Comparison of ENCODE assay signal across 31 mouse cellular contexts in genomic region chr4:148855527-148855926, GRCm38 (mm10). TPM values are rescaled to one million over a fixed set of nuclear protein-coding genes. Genes with fewer than 3 reads are reported as not detected.
DNase-seq lines count a peak whose midpoint lies in the region; ATAC-seq and TF ChIP-seq lines count a peak whose summit lies in the region.
"Had no signal": no experiment of that assay in that cellular context is flagged by ENCODE, and none has a peak within 500 bp of the region (broad histone marks: within the 10 kb centered on the region; RNA-seq: fewer than 3 reads in every experiment).

No protein-coding gene starts in this region.

- TF ChIP-seq CTCF in forebrain, postnatal 0 days (IDR thresholded peaks at IDR 0.05; ENCODE audit: low read depth), result no peak
- no peak for TF ChIP-seq CTCF in brain, embryonic 14.5 days (IDR thresholded peaks at IDR 0.05; ENCODE audit: borderline replicate concordance, extremely low read depth, insufficient read depth, insufficient read length)

- no peak for TF ChIP-seq POLR2A in brain, embryonic 14.5 days (IDR thresholded peaks at IDR 0.05; ENCODE audit: borderline replicate concordance, extremely low read depth, insufficient read depth, insufficient read length, poor library complexity, severe bottlenecking)

- H3K27ac ChIP-seq in forebrain, postnatal 0 days (ENCODE audit: low read depth, low read length), result peak overlapping the region; percentile 59; the same call in 1 of the 2 replicates
- no peak overlapping the region for H3K27ac ChIP-seq in forebrain, embryonic 11.5 days (ENCODE audit: low read depth, low read length)
- peak overlapping the region; percentile 66 for H3K27ac ChIP-seq in heart, embryonic 15.5 days
- H3K27ac ChIP-seq: embryonic facial prominence, embryonic 12.5 days; hindbrain, embryonic 14.5 days; kidney, embryonic 15.5 days; layer of hippocampus, adult 2 months; liver, embryonic 14.5 days; macrophage; midbrain, embryonic 13.5 days; stomach, postnatal 0 days had no signal

- ATAC-seq in forebrain, postnatal 0 days, result no peak
- no peak for ATAC-seq in forebrain, embryonic 11.5 days (replicated peaks; ENCODE audit: low FRiP score)
- ATAC-seq in heart, embryonic 15.5 days (replicated peaks; ENCODE audit: insufficient number of reproducible peaks, insufficient read depth, low FRiP score, low read depth), result no peak
- ATAC-seq: inflammation-experienced regulatory T-cells, adult 6 months; midbrain, embryonic 13.5 days had no signal

- DNase-seq in forebrain, postnatal 0 days, result no peak
- no peak for DNase-seq in forebrain, embryonic 11.5 days (ENCODE audit: low spot score)
- no peak for DNase-seq in heart, postnatal 4 days
- DNase-seq in right cerebral cortex, postnatal 4 days, result peak; percentile 23
- no peak for DNase-seq in right cerebral cortex, postnatal 14 days
- peak; percentile 15 for DNase-seq in brain, embryonic 14.5 days (ENCODE audit: low read depth)
- DNase-seq in retina, embryonic 14.5 days (ENCODE audit: low spot score), result no peak
- DNase-seq: adrenal gland, postnatal 14 days; cerebellum, adult 11-12 months; cerebellum, adult 9-11 months; embryo, embryonic 11 days; gastrocnemius, postnatal 25 days; heart, adult 11 months; heart, postnatal 36 days; kidney, adult 18-20 months; liver; lung, adult 2 months; lung, postnatal 10 days; thymus, adult 18-20 months; thymus, postnatal 25 days had no signal

- no peak overlapping the region for H3K4me3 ChIP-seq in forebrain, postnatal 0 days (ENCODE audit: low read depth, low read length)
- H3K4me3 ChIP-seq in forebrain, embryonic 11.5 days (ENCODE audit: low read depth, low read length), result no peak overlapping the region
- H3K4me3 ChIP-seq in heart, embryonic 15.5 days, result no peak overlapping the region
- H3K4me3 ChIP-seq: embryonic facial prominence, embryonic 12.5 days; kidney, embryonic 15.5 days; layer of hippocampus, adult 2 months; midbrain, embryonic 13.5 days had no signal

- H3K36me3 ChIP-seq in forebrain, postnatal 0 days (ENCODE audit: insufficient read depth), result no peaks in the 10 kb centered on the region
- H3K36me3 ChIP-seq in forebrain, embryonic 11.5 days (ENCODE audit: control insufficient read depth, insufficient read depth, low read length), result no peaks in the 10 kb centered on the region
- no peaks in the 10 kb centered on the region for H3K36me3 ChIP-seq in heart, embryonic 15.5 days
- H3K36me3 ChIP-seq: embryonic facial prominence, embryonic 12.5 days; G1E; kidney, embryonic 15.5 days; midbrain, embryonic 13.5 days had no signal

- H3K27me3 ChIP-seq in forebrain, postnatal 0 days (ENCODE audit: insufficient read depth, low read length), result no peaks in the 10 kb centered on the region
- H3K27me3 ChIP-seq in forebrain, embryonic 11.5 days (ENCODE audit: control insufficient read depth, insufficient read depth, low read length), result peaks cover 6% of the 10 kb centered on the region
- peaks cover 17% of the 10 kb centered on the region for H3K27me3 ChIP-seq in heart, embryonic 15.5 days

- no peak overlapping the region for H3K4me2 ChIP-seq in forebrain, postnatal 0 days (ENCODE audit: low read depth)
- H3K4me2 ChIP-seq in forebrain, embryonic 11.5 days (ENCODE audit: low read depth, low read length, severe bottlenecking), result no peak overlapping the region
- H3K4me2 ChIP-seq in heart, embryonic 15.5 days, result no peak overlapping the region
- H3K4me2 ChIP-seq: embryonic facial prominence, embryonic 12.5 days; hindbrain, embryonic 14.5 days; kidney, embryonic 15.5 days; midbrain, embryonic 13.5 days had no signal

- H3K4me1 ChIP-seq in forebrain, postnatal 0 days (ENCODE audit: insufficient read depth), result peaks cover 27% of the 10 kb centered on the region
- peaks cover 31% of the 10 kb centered on the region for H3K4me1 ChIP-seq in forebrain, embryonic 11.5 days (replicated peaks; ENCODE audit: control insufficient read depth, insufficient read depth, low read length)
- peaks cover 76% of the 10 kb centered on the region for H3K4me1 ChIP-seq in heart, embryonic 15.5 days (replicated peaks)

- WGBS in forebrain, postnatal 0 days, result 78% methylated on average over 5 of the region's 5 CpGs
- 81% methylated on average over 5 of the region's 5 CpGs for WGBS in forebrain, embryonic 11.5 days
- WGBS in heart, embryonic 15.5 days, result 55% methylated on average over 5 of the region's 5 CpGs

- H3K9me3 ChIP-seq in forebrain, postnatal 0 days (ENCODE audit: low read length), result no peaks in the 10 kb centered on the region
- no peaks in the 10 kb centered on the region for H3K9me3 ChIP-seq in forebrain, embryonic 11.5 days (ENCODE audit: control insufficient read depth, low read length)
- H3K9me3 ChIP-seq in heart, embryonic 15.5 days (replicated peaks), result no peaks in the 10 kb centered on the region
- H3K9me3 ChIP-seq: embryonic facial prominence, embryonic 12.5 days; G1E; kidney, embryonic 15.5 days; midbrain, embryonic 13.5 days had no signal

- H3K9ac ChIP-seq in forebrain, postnatal 0 days, result no peak overlapping the region
- H3K9ac ChIP-seq in forebrain, embryonic 11.5 days (ENCODE audit: low read length), result no peak overlapping the region
- H3K9ac ChIP-seq in heart, embryonic 15.5 days, result 0 out of 2 replicates have a peak overlapping the region, but pooled peaks have one; percentile 3
- H3K9ac ChIP-seq: embryonic facial prominence, embryonic 12.5 days; hindbrain, embryonic 14.5 days; kidney, embryonic 15.5 days; liver, embryonic 14.5 days; midbrain, embryonic 13.5 days had no signal

RNA-seq across cellular contexts. Expression of gene Casz1, which starts 51.3 kb away (rescaled TPM):
- total RNA-seq in forebrain, postnatal 0 days (2014; rRNA removed), result 1.2 and 3.1 TPM in 2 replicates
- polyA plus RNA-seq in forebrain, postnatal 0 days (2015; fragmentation: Nextera tagmentation; extraction: Ambion mirVana), result 0.65 and 1.1 TPM in 2 replicates
- 3.4 and 3.6 TPM in 2 replicates for polyA plus RNA-seq in forebrain, embryonic 11.5 days (2014; fragmentation: Nextera tagmentation; extraction: Ambion mirVana)
- 20.7 and 22.6 TPM in 2 replicates for polyA plus RNA-seq in heart, embryonic 15.5 days (2015; fragmentation: Nextera tagmentation; extraction: Ambion mirVana)
- total RNA-seq in heart, postnatal 4 days (2021), result 10 to 100 TPM; 79.5 to 82.9 TPM
- polyA plus RNA-seq in brain, embryonic 14.5 days (2012; rRNA removed), result 2.9 and 6.9 TPM in 2 replicates

Comparison
In these comparisons a context has a peak if more than half of its experiments do, and no peak if none do; other contexts are left out.
1. DNase-seq: peak in right cerebral cortex, postnatal 4 days (single experiment) and brain, embryonic 14.5 days (single experiment); none in forebrain, postnatal 0 days (single experiment), forebrain, embryonic 11.5 days (single experiment), heart, postnatal 4 days (single experiment), right cerebral cortex, postnatal 14 days (single experiment) and retina, embryonic 14.5 days (single experiment).